Mouse (Mus musculus): ENCODE measurements around the gene Pakap. TPM values are rescaled to one million over a fixed set of nuclear protein-coding genes. Genes with fewer than 3 reads are reported as not detected.

The Pakap gene
- total RNA-seq, 2 experiments from 2014 or later = 22.9 to 23.3 TPM

DNA sequence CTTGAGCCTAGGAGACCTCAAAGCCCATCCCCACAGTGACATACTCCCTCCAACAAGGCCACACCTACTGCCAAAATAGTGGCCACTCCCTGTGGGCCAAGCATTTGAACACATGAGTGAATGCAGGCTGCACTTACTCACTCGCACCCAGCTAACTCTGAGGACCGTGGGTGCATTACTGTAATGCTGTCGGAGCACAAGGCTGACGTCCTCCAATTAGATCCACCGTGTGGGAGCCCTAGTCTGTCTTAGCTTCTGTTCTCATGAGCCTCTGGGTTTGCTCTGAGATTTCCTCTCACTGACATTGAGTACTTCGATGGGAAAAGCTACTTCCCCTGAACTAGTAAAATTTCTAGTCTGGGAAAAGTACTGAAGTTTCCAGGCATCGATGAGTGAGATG, 258.3 kb downstream of the Pakap start:
- peak in 1 of 2 experiments; percentile 24 for DNase-seq (ENCODE audit: low spot score in 2 of 2)

DNA sequence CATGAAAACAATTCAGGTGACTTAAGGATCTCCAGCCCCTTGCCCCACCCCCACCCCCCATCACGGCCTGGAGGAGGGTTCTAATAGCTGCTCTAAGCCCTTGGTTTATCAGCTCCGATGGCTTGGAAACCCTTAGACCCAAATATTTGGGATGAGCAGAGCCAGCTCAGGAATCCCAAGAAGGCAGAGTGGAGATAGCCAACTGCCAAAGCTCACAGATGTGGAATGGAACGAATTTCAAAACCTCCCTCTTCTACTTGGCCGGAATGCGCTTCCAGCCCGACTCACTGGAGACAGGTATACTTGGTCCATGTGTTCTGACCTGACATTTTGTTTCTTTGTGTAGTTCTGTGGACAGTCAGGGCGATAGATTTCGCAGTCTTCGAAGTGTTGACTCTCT, 261.2 kb downstream of the Pakap start:
- no peak for DNase-seq (ENCODE audit: low spot score in 2 of 2)

DNA sequence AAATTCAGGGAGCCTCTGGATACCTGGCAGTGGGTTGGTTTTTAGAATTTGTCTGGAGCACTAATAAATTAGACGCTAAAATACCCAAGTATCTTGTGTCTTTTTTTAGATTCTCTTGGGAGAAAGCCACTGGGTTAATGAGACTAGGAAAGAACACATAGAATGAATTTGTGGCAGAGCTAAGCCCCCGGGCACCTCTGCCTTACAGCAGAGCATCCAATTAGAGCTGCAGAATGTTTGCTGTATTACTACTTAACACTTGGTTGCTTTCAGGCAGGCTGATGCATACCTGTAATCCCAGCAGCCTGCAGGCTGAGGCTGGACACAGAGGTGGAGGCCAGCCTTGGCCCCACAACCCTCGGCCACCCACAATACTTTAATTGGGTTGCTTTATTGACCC, 261.8 kb downstream of the Pakap start:
- DNase-seq (ENCODE audit: low spot score in 2 of 2) = no peak

DNA sequence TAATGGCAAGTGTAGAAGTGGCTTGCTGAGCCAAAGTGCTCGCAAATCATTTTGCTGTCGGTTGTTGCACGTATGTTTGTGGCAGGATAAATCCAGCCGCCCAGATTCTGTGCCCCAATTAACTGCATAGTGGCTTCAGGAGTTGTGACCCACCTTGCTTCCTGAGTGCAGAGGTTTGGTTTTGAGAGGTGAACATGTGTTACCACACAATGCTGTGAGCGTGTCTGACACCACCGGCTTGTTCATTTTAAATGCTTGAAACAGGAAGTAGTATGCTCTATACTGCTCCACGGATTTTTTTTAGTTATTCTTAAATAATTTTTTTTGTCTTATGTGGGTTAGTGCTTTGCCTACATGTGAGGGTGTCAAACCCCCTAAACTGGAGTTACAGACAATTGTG, 264.3 kb downstream of the Pakap start:
- no peak for DNase-seq (ENCODE audit: low spot score in 2 of 2)

DNA sequence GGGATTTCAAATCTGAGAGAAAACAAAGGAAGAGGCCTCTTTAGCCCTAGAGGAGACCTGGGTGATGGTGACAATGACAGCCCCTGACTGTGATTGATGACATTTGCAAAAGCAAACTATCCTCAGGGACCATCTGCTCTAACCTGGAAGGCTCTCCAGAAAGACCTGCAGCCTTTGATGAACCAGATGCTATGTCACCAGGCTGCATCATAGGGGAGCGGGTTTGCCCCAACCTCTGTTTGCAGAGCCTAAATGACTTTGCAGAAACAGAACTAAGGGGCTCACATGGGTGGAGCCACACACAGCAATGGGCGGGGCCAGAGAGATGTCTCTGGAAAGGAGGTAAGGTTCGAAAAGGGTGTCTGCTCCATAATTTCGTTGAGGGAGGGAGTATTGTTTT, 265.1 kb downstream of the Pakap start:
- no peak for DNase-seq (ENCODE audit: low spot score in 2 of 2)

DNA sequence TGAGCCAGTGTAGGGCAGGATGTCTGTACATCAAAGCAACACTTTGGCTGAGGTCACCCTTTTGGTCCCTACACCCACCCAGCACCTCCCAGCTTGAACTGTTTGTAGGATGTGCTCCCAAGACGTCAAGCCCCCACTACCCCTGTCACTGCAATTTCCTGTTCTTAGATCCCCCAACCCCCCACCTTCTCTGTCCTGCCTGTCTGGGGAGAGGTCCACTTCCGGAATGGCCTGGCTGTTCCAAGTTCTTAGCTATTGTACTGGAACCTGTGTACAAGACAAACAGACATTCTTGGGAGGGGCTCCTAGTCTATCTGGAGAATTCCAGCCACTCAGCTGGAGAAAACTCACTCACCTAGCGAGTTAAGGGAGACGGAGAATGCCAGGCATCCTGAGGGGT, 266.2 kb downstream of the Pakap start:
- DNase-seq (ENCODE audit: low spot score in 2 of 2) = no peak

DNA sequence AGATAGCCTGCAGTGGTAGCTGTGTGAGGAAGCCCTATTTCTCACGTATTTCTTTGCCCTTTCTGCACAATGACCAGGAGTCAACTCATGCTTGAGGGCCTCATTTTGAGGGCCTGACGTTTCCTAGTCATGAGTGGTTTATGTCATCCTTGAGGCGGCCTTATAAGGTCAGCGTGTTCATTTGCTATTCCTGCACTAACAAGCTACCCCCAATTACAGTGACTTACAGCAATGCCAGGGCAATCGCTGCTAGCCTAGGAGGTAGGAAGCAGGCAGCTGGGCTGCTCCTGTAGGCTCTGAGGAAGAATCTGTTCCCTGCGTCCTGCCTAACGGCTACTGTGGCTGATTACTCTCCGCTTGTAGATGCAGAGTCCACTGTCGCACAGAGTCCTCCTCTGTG, 269.1 kb downstream of the Pakap start:
- no peak for DNase-seq (ENCODE audit: low spot score in 2 of 2)

DNA sequence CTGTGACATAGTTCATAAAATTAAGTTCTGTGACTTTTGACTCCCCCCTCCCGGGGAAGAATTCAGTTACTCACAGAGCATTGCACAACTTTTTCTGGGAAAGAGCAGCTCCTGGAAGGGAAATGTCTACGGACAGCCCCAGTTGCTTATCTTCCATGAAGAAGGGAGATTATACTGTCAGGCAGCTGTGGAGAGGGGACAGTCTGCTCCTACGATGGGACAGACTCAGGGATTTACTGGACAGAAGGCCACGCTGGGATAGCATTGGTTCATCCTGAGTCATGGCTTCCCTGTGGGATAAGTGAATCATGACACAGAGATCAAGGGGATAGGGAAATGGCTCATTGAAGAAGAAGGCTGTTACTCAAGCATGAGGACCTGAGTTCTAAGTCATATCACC, 271.4 kb downstream of the Pakap start:
- DNase-seq (ENCODE audit: low spot score in 2 of 2) = no peak

DNA sequence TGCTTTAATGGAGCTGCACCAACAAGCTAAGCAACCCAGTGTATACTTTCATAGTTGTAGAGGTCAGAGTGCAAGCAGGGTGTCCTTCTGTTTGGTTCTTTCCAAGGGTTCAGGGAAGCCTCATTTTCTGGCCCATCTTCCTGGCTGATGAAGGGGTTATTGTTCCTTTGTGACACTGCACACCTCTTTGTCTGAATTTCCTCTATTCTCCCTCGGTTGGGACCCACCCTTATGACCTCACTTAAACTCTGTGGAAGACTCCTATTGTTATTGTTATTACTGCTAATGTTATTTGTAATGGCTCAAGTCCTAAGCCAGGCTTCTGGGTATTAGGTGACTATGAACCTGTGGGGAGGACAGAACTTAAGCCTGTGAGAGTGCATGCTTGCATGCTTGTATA, 273.9 kb downstream of the Pakap start:
- DNase-seq (ENCODE audit: low spot score in 2 of 2) = no peak

DNA sequence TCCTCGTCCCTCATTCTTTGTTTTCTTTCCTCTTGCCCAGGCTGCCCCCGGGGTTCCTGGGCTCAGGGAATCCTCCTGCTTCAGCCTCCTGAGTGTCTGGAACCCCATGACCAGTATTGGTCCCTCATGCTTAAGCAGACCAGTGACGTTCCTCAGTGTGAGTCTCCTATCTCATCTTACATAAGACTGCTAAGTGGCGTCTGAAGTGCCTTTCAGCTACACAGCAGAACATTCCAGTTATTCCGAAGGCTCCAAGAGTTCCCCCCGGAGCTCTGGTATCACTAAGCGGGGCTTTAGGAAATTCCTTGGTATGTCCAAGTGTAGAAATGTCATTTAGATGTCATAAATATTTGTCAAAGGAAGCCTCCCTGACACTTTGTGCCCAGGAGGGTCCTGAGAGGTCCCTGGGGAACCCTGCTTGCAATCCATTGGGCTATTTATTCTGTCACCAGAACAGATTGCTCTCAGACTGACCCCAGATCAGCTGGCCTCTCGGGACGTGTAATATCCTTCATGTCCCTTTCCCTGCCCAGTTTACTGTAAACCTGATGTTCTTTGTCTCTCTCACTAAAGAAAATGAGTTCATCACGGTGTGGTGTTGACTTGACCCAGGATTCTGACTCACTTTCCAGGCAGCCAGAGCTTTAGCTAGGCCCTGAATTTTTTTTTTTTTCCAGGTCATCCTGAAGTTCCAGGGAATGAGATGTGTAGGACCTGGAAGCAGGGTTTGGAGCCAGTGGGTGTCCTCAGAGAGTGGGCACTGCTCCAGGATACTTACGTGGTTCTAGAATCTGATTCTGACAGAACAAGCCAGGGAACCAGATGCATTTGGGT, 274.7 kb downstream of the Pakap start:
- no peak for DNase-seq (ENCODE audit: low spot score in 2 of 2)

DNA sequence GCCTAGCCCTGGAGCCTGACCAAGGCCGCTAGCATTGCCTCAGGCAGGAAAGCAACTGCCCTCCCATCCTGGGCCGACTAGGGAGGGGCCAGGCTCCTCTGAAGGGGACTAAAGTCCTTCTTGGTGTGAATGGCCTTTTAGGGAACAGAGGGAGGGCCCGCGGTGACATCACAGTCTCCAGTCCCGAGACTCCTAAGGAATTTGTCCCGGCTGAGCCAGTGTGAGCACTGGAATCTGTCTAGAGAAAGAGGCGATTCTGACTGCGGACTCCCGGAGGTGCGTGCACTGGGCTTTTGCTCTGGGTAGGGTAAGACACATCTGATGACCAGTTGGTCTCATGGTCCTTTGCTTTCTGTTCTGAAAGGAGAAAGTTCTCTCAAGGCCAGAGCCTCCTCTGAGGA, 277.1 kb downstream of the Pakap start:
- DNase-seq (ENCODE audit: low spot score in 2 of 2) = no peak

DNA sequence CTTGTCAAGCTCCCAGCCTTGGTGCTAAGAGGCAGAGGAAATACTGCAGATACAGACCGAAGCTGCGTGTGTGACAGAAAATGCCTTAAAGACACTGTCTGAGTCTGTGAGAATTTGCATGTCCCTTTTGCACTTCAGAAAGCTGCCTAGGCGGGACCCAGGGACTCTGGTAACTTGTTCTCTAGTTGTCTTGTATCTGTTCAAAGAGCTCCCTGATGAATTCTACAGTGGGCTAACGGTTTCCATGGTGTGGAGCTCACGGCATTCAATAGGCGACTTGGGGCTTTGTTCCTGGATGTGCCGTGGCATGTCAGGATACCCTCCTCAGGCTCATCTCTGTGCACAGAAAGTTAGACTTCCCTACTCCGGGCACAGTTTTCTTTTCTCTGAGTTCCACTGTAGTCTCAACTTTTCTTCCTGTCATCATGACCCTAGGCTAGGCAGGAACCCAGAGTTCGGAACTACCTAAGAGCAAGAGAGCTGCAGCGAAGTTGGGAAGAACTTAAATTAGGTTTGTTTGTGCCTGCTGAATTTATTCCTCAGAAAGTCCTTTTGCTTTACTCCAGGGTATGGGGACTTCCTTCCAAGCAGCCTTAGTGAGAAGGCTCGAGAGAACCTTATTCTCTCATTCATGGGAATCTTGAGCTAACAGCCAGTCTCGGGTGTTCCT, 277.7 kb downstream of the Pakap start:
- DNase-seq (ENCODE audit: low spot score in 2 of 2) = no peak

DNA sequence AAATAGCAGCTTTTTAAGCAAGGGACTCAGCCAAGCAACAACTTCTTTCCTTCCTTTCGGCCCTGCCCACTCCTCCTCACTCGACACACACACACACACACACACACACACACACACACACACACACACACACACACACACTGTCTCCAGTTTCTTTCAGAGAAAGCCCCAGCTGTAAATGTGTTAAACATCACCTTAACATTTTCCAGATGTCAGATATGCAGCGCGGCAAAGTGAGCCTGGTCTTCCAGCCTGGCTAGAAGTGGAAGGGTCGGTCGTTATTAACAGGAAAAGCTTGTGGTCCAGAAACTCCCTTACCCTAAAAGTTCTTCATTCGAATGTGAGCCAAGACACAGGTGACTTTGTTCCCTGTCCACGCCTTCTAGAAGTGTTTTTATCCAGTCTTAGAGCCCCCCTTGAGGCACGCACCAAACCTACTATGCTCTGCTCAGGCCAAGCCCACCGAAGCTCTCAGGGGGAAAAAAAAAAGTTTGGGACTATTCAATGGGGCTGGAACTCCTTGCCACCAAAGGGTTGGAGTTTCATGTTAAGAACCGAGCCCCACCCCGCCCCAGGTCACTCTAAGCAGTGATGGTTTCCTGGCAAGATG, 278.5 kb downstream of the Pakap start:
- no peak for DNase-seq (ENCODE audit: low spot score in 2 of 2)

DNA sequence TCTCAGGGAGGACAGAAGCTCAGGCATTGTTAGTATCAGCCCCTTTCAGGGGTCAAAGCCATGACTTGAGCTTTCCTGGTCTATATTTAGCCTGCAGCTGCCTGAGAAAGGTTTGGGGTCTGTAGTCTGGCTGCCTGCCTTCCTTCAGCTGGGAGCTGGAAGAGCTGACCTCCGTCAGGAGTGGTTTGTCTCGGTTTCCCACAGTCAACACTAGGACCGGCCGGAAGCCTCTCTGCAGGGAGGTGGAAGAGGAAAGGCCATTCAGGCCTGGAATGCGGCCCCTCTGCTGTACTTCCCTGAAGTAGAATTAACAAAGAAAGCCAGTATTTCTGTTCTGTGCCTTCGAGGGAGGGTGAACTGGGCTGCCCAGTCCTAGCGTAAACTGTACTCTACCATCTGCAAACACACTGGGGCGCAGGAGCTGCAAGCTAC, 279.0 kb downstream of the Pakap start:
- no peak for DNase-seq (ENCODE audit: low spot score in 2 of 2)

DNA sequence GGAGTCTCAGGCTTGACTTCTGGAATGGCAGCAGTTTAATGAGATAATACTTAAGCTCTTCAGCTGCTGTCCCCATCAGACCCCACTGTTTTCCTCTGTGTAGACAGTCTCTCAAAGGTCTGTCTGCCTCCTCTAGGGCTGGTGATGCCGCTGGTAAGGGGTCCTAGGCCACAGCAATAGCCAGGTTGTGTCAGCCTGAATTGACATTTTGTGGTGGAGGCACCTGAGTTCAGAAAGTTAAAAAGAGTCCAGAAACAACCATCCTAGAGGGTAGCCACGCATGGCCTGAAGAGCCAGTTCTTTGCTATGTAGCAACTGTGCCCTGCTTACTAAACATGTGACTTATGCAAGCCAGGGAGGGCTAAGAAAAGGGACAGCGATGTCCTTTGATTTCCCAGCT, 279.7 kb downstream of the Pakap start:
- DNase-seq (ENCODE audit: low spot score in 2 of 2) = no peak

DNA sequence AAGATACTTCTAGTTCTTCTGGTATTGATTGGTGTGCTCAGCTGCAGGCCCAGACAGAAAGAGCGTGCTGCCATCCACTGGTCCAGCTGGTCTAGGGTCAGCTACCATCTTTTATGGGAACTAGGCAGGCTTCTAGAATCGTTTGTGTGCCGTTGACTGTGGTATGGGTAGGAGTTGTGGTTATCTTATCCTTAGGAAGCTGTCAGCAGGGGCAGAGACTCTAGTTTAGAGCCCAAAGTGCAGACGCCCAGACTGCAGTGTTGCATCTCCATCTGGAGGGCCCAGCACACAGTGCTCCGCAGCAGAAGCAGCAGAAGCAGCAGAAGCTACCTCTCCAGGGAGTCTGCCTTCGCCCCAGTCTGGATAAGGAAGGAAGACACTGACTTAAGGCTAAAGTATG, 281.5 kb downstream of the Pakap start:
- DNase-seq (ENCODE audit: low spot score in 2 of 2) = peak in 1 of 2 experiments; percentile 20

DNA sequence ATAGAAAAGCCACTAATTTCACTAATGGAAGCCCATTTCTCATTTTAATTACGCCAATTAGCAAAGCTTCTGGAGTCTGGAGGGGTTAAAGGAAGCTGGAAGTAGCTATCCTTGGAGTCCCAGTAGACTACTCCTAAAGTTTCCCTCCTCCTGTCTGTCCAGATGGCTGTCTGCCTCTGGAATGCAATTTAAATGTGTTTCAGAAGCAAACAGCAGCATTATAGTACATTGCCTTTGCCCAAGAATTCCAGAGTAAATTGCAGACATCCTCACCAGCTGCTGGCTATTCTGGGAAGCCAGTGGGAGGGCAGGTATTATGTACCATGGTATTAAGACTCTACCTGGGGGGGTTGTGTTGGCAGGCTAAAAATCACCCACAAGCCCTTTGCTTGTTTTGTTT, 283.8 kb downstream of the Pakap start:
- DNase-seq (ENCODE audit: low spot score in 2 of 2) = no peak

DNA sequence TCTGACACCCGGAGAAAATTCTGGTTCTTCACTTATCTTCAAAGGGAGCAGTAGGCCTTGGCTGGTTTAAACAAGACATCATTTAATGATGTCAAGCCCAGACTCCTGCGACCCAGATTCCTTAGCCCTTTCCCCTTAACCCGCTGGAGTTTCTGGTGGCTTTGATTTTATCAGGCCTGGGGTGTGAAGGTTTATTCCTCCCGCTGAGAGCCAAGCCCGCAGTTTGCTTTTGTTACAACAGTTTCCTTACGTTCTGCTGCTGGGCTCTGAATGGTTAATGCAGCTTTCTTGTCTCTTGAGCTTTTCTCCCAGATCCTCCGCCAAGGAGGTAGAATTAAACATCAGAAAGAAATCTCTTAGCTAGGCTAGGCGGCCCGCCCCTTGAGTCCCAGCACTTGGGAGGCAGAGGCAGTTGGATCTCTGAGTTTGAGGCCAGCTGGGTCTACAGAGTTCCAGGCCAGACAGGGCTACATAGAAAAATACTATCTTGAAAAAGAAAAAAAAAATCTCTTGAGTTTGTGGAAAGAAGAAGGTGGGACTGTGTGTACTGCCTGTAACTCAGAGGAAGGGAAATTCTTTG, 284.6 kb downstream of the Pakap start:
- no peak for DNase-seq (ENCODE audit: low spot score in 2 of 2)

DNA sequence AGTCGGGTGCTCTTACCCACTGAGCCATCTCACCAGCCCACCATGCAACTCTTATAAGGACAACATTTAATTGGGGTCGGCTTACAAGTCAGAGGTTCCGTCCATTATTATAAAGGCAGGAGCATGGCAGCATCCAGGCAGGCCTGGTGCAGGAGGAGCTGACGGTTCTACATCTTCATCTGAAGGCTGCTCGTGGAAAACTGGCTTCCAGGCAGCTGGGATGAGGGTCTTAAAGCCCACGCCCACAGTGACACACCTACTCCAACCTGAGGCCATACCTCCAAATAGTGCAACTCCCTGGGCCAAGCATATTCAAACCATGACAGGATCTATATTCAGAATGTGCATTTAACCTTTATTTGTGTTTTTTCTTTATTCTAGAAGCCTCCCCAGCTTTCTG, 286.2 kb downstream of the Pakap start:
- no peak for DNase-seq (ENCODE audit: low spot score in 2 of 2)

DNA sequence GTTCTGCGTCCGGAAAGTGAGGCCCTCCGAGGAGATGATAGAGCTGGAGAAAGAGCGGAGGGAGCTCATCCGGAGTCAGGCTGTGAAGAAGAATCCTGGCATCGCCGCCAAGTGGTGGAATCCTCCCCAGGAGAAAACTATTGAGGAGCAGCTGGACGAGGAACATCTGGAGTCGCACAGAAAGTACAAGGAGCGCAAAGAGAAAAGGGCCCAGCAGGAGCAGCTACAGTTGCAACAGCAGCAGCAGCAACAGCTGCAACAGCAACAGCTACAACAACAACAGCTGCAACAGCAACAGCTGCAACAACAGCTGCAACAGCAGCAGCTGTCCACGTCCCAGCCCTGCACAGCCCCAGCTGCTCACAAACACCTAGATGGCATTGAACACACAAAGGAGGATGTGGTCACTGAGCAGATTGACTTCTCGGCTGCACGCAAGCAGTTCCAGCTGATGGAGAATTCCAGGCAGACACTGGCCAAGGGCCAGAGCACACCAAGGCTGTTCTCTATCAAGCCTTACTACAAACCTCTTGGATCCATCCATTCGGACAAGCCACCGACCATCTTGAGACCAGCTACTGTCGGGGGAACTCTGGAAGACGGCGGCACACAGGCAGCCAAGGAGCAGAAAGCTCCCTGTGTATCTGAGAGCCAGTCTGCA, 287.4 kb downstream of the Pakap start:
- DNase-seq (ENCODE audit: low spot score in 2 of 2) = no peak

DNA sequence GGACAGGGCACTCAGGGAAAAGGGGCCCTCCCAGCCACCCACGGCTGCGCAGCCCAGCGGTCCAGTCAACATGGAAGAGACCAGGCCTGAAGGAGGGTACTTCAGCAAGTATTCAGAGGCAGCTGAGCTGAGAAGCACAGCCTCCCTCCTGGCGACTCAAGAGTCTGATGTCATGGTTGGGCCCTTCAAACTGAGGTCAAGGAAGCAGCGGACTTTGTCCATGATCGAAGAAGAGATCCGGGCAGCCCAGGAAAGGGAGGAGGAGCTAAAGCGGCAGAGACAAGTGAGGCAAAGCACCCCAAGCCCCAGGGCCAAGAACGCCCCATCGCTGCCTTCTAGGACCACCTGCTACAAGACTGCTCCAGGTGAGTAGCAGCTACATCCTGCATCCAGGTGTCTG, 288.7 kb downstream of the Pakap start:
- DNase-seq (ENCODE audit: low spot score in 2 of 2) = no peak

DNA sequence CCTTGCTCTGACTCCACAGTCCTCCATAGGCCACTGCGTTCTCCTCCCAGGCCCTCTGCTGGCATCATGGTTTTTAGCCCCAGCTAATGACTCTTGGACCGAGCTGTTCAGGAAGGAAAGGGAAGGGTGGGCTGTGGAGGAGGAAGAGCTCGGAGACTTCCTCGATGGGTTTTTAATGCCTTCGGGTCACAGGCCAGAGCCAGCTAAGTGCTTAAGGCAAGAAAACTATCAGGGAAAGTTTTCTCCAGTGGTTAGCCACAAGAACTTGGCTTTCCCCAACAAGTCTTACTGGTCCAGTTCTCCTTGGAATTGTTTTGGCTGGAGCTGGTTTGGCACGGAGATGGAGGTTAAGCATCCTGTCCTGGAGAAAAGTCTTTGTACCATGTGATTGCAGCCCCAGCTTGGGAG, 292.2 kb downstream of the Pakap start:
- no peak for DNase-seq (ENCODE audit: low spot score in 2 of 2)
